Mouse (Mus musculus) heart, postnatal 0 days (tissue): ENCODE results near the gene Abcg4.

Source experiments
- CTCF ChIP-seq: IDR thresholded peaks from 2 replicates; pipeline ENCODE4 v1.5.1; 2016; ENCODE audit warnings: antibody characterized with exemption, control low read depth, low read depth
- EP300 ChIP-seq: IDR thresholded peaks from 2 replicates; pipeline ENCODE4 v1.6.1; 2016; ENCODE audit warnings: antibody characterized with exemption, low read depth

DNA sequence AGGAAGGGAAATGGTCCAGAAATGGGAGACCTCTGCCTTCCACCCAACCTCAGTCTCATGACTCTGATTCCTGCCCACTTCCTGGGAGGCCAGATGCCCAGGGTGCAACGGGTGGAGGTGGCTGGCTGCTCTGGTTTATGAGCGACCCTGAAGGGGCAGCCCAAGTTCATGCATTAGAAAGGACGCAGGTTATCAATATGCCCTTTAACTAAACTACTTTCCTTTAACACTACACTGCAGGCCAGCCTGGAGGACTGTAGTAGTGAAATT lies 30.3 kb upstream of the Abcg4 start:
- TF ChIP-seq CTCF = no peak
- no peak for TF ChIP-seq EP300
